Mouse (Mus musculus): ENCODE results near the gene D630045J12Rik. TPM values are rescaled to one million over a fixed set of nuclear protein-coding genes. Genes with fewer than 3 reads are reported as not detected.

The D630045J12Rik gene
- polyA plus RNA-seq, 1 experiment from 2014 or later: 2.9 TPM

- Histone ChIP-seq H3K36me3 (ENCODE audit: control insufficient read depth, insufficient read depth, low read length) (no peaks in the 10 kb centered on the region), H3K27me3 (ENCODE audit: control insufficient read depth, insufficient read depth, low read depth, low read length) (no peaks in the 10 kb centered on the region), H3K27ac (ENCODE audit: low read length) (no peak overlapping the region), H3K4me3 (ENCODE audit: low read length) (no peak overlapping the region), H3K4me1 (replicated peaks; ENCODE audit: control insufficient read depth, insufficient read depth, low read length) (peaks cover 12% of the 10 kb centered on the region), H3K9ac (ENCODE audit: low read length) (no peak overlapping the region), H3K4me2 (ENCODE audit: low read depth, low read length) (no peak overlapping the region), H3K9me3 (ENCODE audit: control insufficient read depth, low read length) (no peaks in the 10 kb centered on the region)
- no peak for ATAC-seq (ENCODE audit: low read depth)
- 77% methylated on average over 12 of the region's 12 CpGs for WGBS
Observed at GRCm38 (mm10) chr6:38202816-38203215, 51.0 kb downstream of the D630045J12Rik start.

- 35% methylated on average over 5 of the region's 5 CpGs for WGBS
- Histone ChIP-seq H3K4me1 (replicated peaks; ENCODE audit: control insufficient read depth, insufficient read depth, low read length) (peaks cover 11% of the 10 kb centered on the region), H3K36me3 (ENCODE audit: control insufficient read depth, insufficient read depth, low read length) (no peaks in the 10 kb centered on the region), H3K4me3 (ENCODE audit: low read length) (no peak overlapping the region), H3K9me3 (ENCODE audit: control insufficient read depth, low read length) (no peaks in the 10 kb centered on the region), H3K9ac (ENCODE audit: low read length) (no peak overlapping the region), H3K27ac (ENCODE audit: low read length) (no peak overlapping the region), H3K4me2 (ENCODE audit: low read depth, low read length) (no peak overlapping the region), H3K27me3 (ENCODE audit: control insufficient read depth, insufficient read depth, low read depth, low read length) (no peaks in the 10 kb centered on the region)
- ATAC-seq (ENCODE audit: low read depth): no peak
Observed at GRCm38 (mm10) chr6:38201495-38201894, 52.3 kb downstream of the D630045J12Rik start.

- no peak for ATAC-seq (ENCODE audit: low read depth)
Observed at GRCm38 (mm10) chr6:38199599-38199998, 54.2 kb downstream of the D630045J12Rik start.

GRCm38 (mm10) chr6:38198727-38199126 is 55.1 kb downstream of the D630045J12Rik start:
- no peaks in the 10 kb centered on the region for H3K9me3 ChIP-seq (ENCODE audit: control insufficient read depth, low read length)
- no peaks in the 10 kb centered on the region for H3K27me3 ChIP-seq (ENCODE audit: control insufficient read depth, insufficient read depth, low read depth, low read length)
- peaks cover 6% of the 10 kb centered on the region; the same call in 1 of the 2 replicates for H3K36me3 ChIP-seq (ENCODE audit: control insufficient read depth, insufficient read depth, low read length)
- no peak for ATAC-seq (ENCODE audit: low read depth)
- H3K4me3 ChIP-seq (ENCODE audit: low read length): no peak overlapping the region
- H3K27ac ChIP-seq (ENCODE audit: low read length): no peak overlapping the region
- H3K9ac ChIP-seq (ENCODE audit: low read length): no peak overlapping the region
- H3K4me2 ChIP-seq (ENCODE audit: low read depth, low read length): no peak overlapping the region
- 79% methylated on average over 1 of the region's 1 CpGs for WGBS
- no peaks in the 10 kb centered on the region; the same call in 1 of the 2 replicates for H3K4me1 ChIP-seq (replicated peaks; ENCODE audit: control insufficient read depth, insufficient read depth, low read length)

More at GRCm38 (mm10) chr6:38199599-38199998, 54.2 kb downstream of the D630045J12Rik start:
- no peaks in the 10 kb centered on the region for H3K27me3 ChIP-seq (ENCODE audit: control insufficient read depth, insufficient read depth, low read depth, low read length)
- no peaks in the 10 kb centered on the region; the same call in 1 of the 2 replicates for H3K4me1 ChIP-seq (replicated peaks; ENCODE audit: control insufficient read depth, insufficient read depth, low read length)
- no peaks in the 10 kb centered on the region for H3K9me3 ChIP-seq (ENCODE audit: control insufficient read depth, low read length)
- no peak overlapping the region for H3K4me2 ChIP-seq (ENCODE audit: low read depth, low read length)
- 84% methylated on average over 6 of the region's 6 CpGs for WGBS
- H3K27ac ChIP-seq (ENCODE audit: low read length): no peak overlapping the region
- peaks cover 5% of the 10 kb centered on the region; the same call in 1 of the 2 replicates for H3K36me3 ChIP-seq (ENCODE audit: control insufficient read depth, insufficient read depth, low read length)
- H3K4me3 ChIP-seq (ENCODE audit: low read length): no peak overlapping the region
- H3K9ac ChIP-seq (ENCODE audit: low read length): no peak overlapping the region

GRCm38 (mm10) chr6:38196266-38197189 is 57.3 kb downstream of the D630045J12Rik start:
- ATAC-seq (ENCODE audit: low read depth): no peak
- Histone ChIP-seq H3K36me3 (ENCODE audit: control insufficient read depth, insufficient read depth, low read length) (peaks cover 6% of the 10 kb centered on the region; the same call in 1 of the 2 replicates), H3K4me3 (ENCODE audit: low read length) (no peak overlapping the region), H3K27ac (ENCODE audit: low read length) (no peak overlapping the region), H3K4me2 (ENCODE audit: low read depth, low read length) (no peak overlapping the region), H3K27me3 (ENCODE audit: control insufficient read depth, insufficient read depth, low read depth, low read length) (no peaks in the 10 kb centered on the region), H3K9ac (ENCODE audit: low read length) (no peak overlapping the region), H3K9me3 (ENCODE audit: control insufficient read depth, low read length) (no peaks in the 10 kb centered on the region), H3K4me1 (replicated peaks; ENCODE audit: control insufficient read depth, insufficient read depth, low read length) (no peaks in the 10 kb centered on the region; the same call in 1 of the 2 replicates)
- WGBS: 75% methylated on average over 24 of the region's 24 CpGs

- H3K9me3 ChIP-seq (ENCODE audit: control insufficient read depth, low read length): no peaks in the 10 kb centered on the region
- no peak overlapping the region for H3K27ac ChIP-seq (ENCODE audit: low read length)
Observed at GRCm38 (mm10) chr6:38195306-38195705, 58.5 kb downstream of the D630045J12Rik start.

GRCm38 (mm10) chr6:38194046-38194445 is 59.8 kb downstream of the D630045J12Rik start:
- WGBS: 67% methylated on average over 7 of the region's 7 CpGs
- Histone ChIP-seq H3K36me3 (ENCODE audit: control insufficient read depth, insufficient read depth, low read length) (peaks cover 6% of the 10 kb centered on the region; the same call in 1 of the 2 replicates), H3K27me3 (ENCODE audit: control insufficient read depth, insufficient read depth, low read depth, low read length) (no peaks in the 10 kb centered on the region), H3K27ac (ENCODE audit: low read length) (no peak overlapping the region), H3K9me3 (ENCODE audit: control insufficient read depth, low read length) (no peaks in the 10 kb centered on the region), H3K4me2 (ENCODE audit: low read depth, low read length) (no peak overlapping the region), H3K4me3 (ENCODE audit: low read length) (no peak overlapping the region), H3K4me1 (replicated peaks; ENCODE audit: control insufficient read depth, insufficient read depth, low read length) (no peaks in the 10 kb centered on the region; the same call in 1 of the 2 replicates), H3K9ac (ENCODE audit: low read length) (no peak overlapping the region)
- ATAC-seq (ENCODE audit: low read depth): 0 out of 2 replicates have a peak, but pooled peaks have one; percentile 20

More at GRCm38 (mm10) chr6:38195306-38195705, 58.5 kb downstream of the D630045J12Rik start:
- no peaks in the 10 kb centered on the region; the same call in 1 of the 2 replicates for H3K4me1 ChIP-seq (replicated peaks; ENCODE audit: control insufficient read depth, insufficient read depth, low read length)
- WGBS: 78% methylated on average over 10 of the region's 10 CpGs
- no peaks in the 10 kb centered on the region for H3K27me3 ChIP-seq (ENCODE audit: control insufficient read depth, insufficient read depth, low read depth, low read length)
- H3K4me2 ChIP-seq (ENCODE audit: low read depth, low read length): no peak overlapping the region
- peaks cover 6% of the 10 kb centered on the region; the same call in 1 of the 2 replicates for H3K36me3 ChIP-seq (ENCODE audit: control insufficient read depth, insufficient read depth, low read length)
- no peak overlapping the region for H3K4me3 ChIP-seq (ENCODE audit: low read length)
- ATAC-seq (ENCODE audit: low read depth): no peak
- no peak overlapping the region for H3K9ac ChIP-seq (ENCODE audit: low read length)

GRCm38 (mm10) chr6:38192952-38193351 is 60.9 kb downstream of the D630045J12Rik start:
- no peak overlapping the region for H3K4me2 ChIP-seq (ENCODE audit: low read depth, low read length)
- no peaks in the 10 kb centered on the region for H3K27me3 ChIP-seq (ENCODE audit: control insufficient read depth, insufficient read depth, low read depth, low read length)
- no peak overlapping the region for H3K4me3 ChIP-seq (ENCODE audit: low read length)
- no peak overlapping the region for H3K9ac ChIP-seq (ENCODE audit: low read length)
- no peaks in the 10 kb centered on the region; the same call in 1 of the 2 replicates for H3K4me1 ChIP-seq (replicated peaks; ENCODE audit: control insufficient read depth, insufficient read depth, low read length)
- peaks cover 6% of the 10 kb centered on the region; the same call in 1 of the 2 replicates for H3K36me3 ChIP-seq (ENCODE audit: control insufficient read depth, insufficient read depth, low read length)
- no peak overlapping the region for H3K27ac ChIP-seq (ENCODE audit: low read length)
- WGBS: 96% methylated on average over 7 of the region's 7 CpGs
- no peaks in the 10 kb centered on the region for H3K9me3 ChIP-seq (ENCODE audit: control insufficient read depth, low read length)
- ATAC-seq (ENCODE audit: low read depth): no peak

GRCm38 (mm10) chr6:38186312-38186950 is 67.4 kb downstream of the D630045J12Rik start:
- no peak for ATAC-seq (ENCODE audit: low read depth)
- H3K4me1 ChIP-seq (replicated peaks; ENCODE audit: control insufficient read depth, insufficient read depth, low read length): peaks cover 8% of the 10 kb centered on the region
- WGBS: 58% methylated on average over 8 of the region's 8 CpGs
- H3K27me3 ChIP-seq (ENCODE audit: control insufficient read depth, insufficient read depth, low read depth, low read length): no peaks in the 10 kb centered on the region
- H3K9ac ChIP-seq (ENCODE audit: low read length): no peak overlapping the region
- H3K4me3 ChIP-seq (ENCODE audit: low read length): no peak overlapping the region
- no peaks in the 10 kb centered on the region for H3K9me3 ChIP-seq (ENCODE audit: control insufficient read depth, low read length)
- H3K36me3 ChIP-seq (ENCODE audit: control insufficient read depth, insufficient read depth, low read length): peaks cover 5% of the 10 kb centered on the region; the same call in 1 of the 2 replicates
- H3K27ac ChIP-seq (ENCODE audit: low read length): no peak overlapping the region
- H3K4me2 ChIP-seq (ENCODE audit: low read depth, low read length): no peak overlapping the region

All from lung, embryonic 16.5 days (tissue).